Mouse (Mus musculus) embryonic facial prominence, embryonic 13.5 days (tissue): Measurements from ENCODE around the gene Zbtb7b. TPM values are rescaled to one million over a fixed set of nuclear protein-coding genes. Genes with fewer than 3 reads are reported as not detected.

ENCODE experiments used
- ATAC-seq: fragments of 200-750 bp; cut with Nextera tagmentation; 2 replicates; pipeline ENCODE4 v1.8.0; 2017; ENCODE audit warnings: low read depth; ENCODE audit not compliant: insufficient number of reproducible peaks, insufficient read depth, low FRiP score, low TSS enrichment
- H3K27ac ChIP-seq: fragments of 300-500 bp; sonication (generic); 2 replicates; pipeline ENCODE4 v1.5.1; 2015; ENCODE audit warnings: moderate library complexity, mild to moderate bottlenecking, inconsistent platforms
- H3K27me3 ChIP-seq: fragments of 300-500 bp; sonication (generic); 2 replicates; pipeline ENCODE4 v1.6.1; 2015; ENCODE audit warnings: mild to moderate bottlenecking, inconsistent platforms
- H3K36me3 ChIP-seq: fragments of 300-500 bp; sonication (generic); 2 replicates; pipeline ENCODE4 v1.6.1; 2015; ENCODE audit warnings: mild to moderate bottlenecking, inconsistent platforms
- H3K4me1 ChIP-seq: fragments of 300-500 bp; sonication (generic); 2 replicates; pipeline ENCODE4 v1.6.1; 2015; ENCODE audit warnings: inconsistent platforms
- H3K4me2 ChIP-seq: fragments of 300-500 bp; sonication (generic); 2 replicates; pipeline ENCODE4 v1.6.1; 2015; ENCODE audit warnings: moderate library complexity, mild to moderate bottlenecking, inconsistent platforms
- H3K4me3 ChIP-seq: fragments of 300-500 bp; sonication (generic); 2 replicates; pipeline ENCODE4 v1.5.1; 2015; ENCODE audit warnings: mild to moderate bottlenecking, inconsistent platforms
- H3K9ac ChIP-seq: fragments of 300-500 bp; sonication (generic); 2 replicates; pipeline ENCODE4 v1.6.1; 2015; ENCODE audit warnings: mild to moderate bottlenecking, inconsistent platforms
- H3K9me3 ChIP-seq: fragments of 300-500 bp; sonication (generic); 2 replicates; pipeline ENCODE4 v1.6.1; 2016; ENCODE audit warnings: inconsistent platforms
- WGBS: fragments of 180-500 bp; shearing (Covaris S2); methylation state at CpG from one replicate; pipeline ENCODE4 v1.1.7; 2015; ENCODE audit warnings: mixed read lengths; 5-methylcytosine and 5-hydroxymethylcytosine counted together
- polyA plus RNA-seq: library from polyadenylated mRNA; unstranded; fragments of >200 nt; fragmentation: Nextera tagmentation; extraction: Ambion mirVana; gene quantifications from 2 replicates; pipeline ENCODE4 v1.2.1, GENCODE M21; 2015

Zbtb7b gene
- polyA plus RNA-seq, 1 experiment from 2014 or later, result 1.7 TPM

DNA sequence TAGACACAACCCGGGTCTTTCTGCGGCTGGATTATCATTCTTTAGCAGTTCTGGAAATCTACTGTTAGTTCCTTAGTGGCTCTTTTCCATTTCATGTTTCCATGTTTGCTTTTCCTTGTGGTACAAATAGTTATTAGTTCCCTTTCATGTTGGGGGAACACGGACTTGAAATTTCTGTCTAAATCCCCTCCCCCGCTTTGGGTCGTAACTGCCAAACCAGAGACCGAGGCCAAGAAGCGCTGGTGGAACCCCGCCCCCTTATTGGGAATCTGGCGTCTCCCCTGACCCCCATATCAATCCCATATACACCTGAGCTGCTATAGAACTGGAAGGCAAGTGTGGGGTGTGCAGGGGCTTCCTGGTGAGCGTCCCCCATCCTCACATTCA, 836 bp upstream of the Zbtb7b start:
- peak overlapping the region; percentile 70 for H3K9ac ChIP-seq
- H3K27ac ChIP-seq, result peak overlapping the region; percentile 89
- WGBS, result 1% methylated on average over 10 of the region's 10 CpGs
- no peaks in the 10 kb centered on the region for H3K9me3 ChIP-seq
- H3K27me3 ChIP-seq, result peaks cover 27% of the 10 kb centered on the region
- peaks cover 54% of the 10 kb centered on the region for H3K4me1 ChIP-seq
- ATAC-seq, result no peak
- H3K4me3 ChIP-seq, result peak overlapping the region; percentile 56
- no peaks in the 10 kb centered on the region for H3K36me3 ChIP-seq
- peak overlapping the region; percentile 94 for H3K4me2 ChIP-seq

DNA sequence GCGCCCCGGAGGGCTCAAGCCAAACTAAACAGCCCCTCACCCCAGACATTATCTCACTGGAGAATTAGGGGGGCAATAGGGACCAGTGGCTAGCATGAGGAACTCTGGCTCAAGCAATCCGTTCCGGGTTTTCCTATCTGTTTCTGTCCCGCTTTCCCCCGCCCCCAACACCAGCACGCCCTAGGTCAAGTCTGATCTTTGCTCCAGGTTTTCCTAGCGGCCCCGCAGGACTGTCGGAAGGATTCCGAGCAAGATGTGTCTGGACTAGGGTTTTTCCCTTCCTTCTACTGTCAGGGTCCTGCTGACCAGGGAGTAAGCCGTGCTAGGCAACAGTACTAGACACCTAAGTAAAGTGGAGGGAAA, 299 bp upstream of the Zbtb7b start:
- peak overlapping the region; percentile 89 for H3K27ac ChIP-seq
- peaks cover 57% of the 10 kb centered on the region for H3K4me1 ChIP-seq
- H3K9ac ChIP-seq, result peak overlapping the region; percentile 69
- peak overlapping the region; percentile 56 for H3K4me3 ChIP-seq
- H3K27me3 ChIP-seq, result peaks cover 29% of the 10 kb centered on the region
- ATAC-seq, result no peak
- no peaks in the 10 kb centered on the region for H3K36me3 ChIP-seq
- H3K4me2 ChIP-seq, result peak overlapping the region; percentile 94
- WGBS, result 0% methylated on average over 12 of the region's 12 CpGs
- H3K9me3 ChIP-seq, result no peaks in the 10 kb centered on the region

DNA sequence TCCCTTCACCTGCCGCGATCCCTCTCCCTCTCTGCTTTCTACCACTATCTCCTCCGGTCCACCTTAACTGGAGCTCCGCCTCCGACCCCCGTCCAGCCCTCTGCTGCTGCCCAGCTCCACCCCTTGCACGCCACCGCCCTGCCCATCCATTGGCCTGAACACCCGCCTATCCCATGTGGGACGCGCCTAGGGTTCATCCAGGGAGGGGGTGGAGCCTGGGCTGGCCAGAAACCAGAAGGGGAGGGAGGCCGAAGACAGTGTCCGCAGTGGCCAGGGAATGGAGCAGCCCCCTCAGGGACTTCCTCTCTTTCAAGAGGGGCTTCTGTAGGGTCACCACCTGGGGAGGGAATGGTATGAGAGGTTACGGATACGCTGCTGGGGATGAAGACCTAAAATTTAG, 971 bp downstream of the Zbtb7b start:
- H3K9me3 ChIP-seq, result no peaks in the 10 kb centered on the region
- H3K27me3 ChIP-seq, result peaks cover 29% of the 10 kb centered on the region
- peak overlapping the region; percentile 89 for H3K27ac ChIP-seq
- ATAC-seq, result peak; percentile 91
- under 1% methylated on average over 15 of the region's 15 CpGs for WGBS
- H3K4me1 ChIP-seq, result peaks cover 57% of the 10 kb centered on the region
- peak overlapping the region; percentile 94 for H3K4me2 ChIP-seq
- peak overlapping the region; percentile 69 for H3K9ac ChIP-seq
- H3K36me3 ChIP-seq, result no peaks in the 10 kb centered on the region
- peak overlapping the region; percentile 56 for H3K4me3 ChIP-seq

DNA sequence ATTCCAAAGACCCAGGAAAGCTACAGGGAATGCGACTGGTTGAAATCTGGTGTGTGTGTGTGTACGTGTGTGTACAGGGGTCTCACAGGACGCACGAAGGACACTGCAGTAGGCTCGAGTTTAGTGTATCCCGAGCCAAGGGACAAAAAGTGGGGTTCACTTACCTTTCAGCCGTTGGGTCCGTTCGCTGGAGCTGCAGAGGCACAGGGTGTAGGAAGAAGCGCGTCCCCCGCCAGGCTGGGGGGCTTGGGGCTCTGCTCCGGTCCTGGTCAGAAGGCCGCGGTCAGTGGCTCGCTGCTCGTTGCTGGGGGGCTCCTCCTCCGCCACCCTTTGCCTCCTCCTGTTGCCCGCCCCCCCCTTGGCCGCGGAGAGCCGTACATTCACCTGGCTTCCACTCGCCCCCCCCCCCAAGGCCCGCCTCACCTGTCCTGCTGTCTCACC, 1.7 kb downstream of the Zbtb7b start:
- H3K4me2 ChIP-seq, result peak overlapping the region; percentile 94
- H3K4me1 ChIP-seq, result peaks cover 59% of the 10 kb centered on the region
- H3K36me3 ChIP-seq, result no peaks in the 10 kb centered on the region
- peak overlapping the region; percentile 56 for H3K4me3 ChIP-seq
- under 1% methylated on average over 20 of the region's 24 CpGs for WGBS
- H3K27me3 ChIP-seq, result peaks cover 29% of the 10 kb centered on the region
- H3K9ac ChIP-seq, result peak overlapping the region; percentile 68
- H3K9me3 ChIP-seq, result no peaks in the 10 kb centered on the region
- no peak for ATAC-seq
- H3K27ac ChIP-seq, result peak overlapping the region; percentile 62; the same call in 1 of the 2 replicates

DNA sequence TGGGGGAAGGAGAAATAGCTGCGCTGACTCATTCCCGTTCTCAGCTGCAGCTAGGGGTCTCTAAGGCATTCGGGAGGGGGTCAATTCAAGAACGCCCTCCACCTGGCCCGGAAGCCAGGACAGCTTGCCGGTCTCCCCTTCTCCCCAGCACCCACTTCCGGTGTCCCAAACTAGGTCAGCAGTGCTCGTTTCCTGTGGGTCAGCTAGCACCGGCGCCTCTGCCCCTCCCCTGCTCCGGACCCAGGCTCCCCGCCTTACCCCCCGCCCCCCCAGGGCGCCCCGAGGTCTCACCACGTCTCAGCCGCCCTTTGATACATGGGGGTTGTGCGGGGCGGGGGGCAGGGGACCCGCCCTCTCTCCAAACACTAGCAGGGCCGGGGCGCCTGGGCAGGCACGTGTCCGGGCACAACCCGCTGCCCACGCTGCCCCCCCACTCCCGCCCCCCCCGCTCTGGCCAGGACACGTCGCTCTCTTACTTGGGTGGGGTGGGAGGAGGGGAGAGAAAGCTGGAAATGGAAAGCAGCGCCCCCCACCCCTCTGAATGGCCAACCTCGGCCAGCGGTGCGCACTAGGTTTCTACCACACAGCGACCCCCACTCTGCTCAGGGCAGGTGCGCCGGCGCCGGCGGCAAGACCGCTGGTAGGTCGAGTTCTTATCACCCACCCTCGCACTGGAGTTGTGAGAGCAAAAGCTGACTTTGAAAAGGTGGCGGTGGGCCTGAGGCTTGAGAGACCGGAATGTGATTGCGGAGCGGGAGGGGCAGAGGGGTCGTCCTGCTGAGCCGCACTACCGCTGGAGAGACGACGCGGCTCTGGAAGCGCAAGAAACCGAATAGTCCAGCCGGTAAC, 2.7 kb downstream of the Zbtb7b start:
- Histone ChIP-seq H3K4me2 (peak overlapping the region; percentile 94), H3K36me3 (no peaks in the 10 kb centered on the region), H3K9ac (peak overlapping the region; percentile 68), H3K9me3 (no peaks in the 10 kb centered on the region), H3K4me1 (peaks cover 68% of the 10 kb centered on the region), H3K27ac (peak overlapping the region; percentile 22; the same call in 1 of the 2 replicates), H3K4me3 (peak overlapping the region; percentile 56), H3K27me3 (peaks cover 29% of the 10 kb centered on the region)
- under 1% methylated on average over 54 of the region's 56 CpGs for WGBS
- no peak for ATAC-seq

DNA sequence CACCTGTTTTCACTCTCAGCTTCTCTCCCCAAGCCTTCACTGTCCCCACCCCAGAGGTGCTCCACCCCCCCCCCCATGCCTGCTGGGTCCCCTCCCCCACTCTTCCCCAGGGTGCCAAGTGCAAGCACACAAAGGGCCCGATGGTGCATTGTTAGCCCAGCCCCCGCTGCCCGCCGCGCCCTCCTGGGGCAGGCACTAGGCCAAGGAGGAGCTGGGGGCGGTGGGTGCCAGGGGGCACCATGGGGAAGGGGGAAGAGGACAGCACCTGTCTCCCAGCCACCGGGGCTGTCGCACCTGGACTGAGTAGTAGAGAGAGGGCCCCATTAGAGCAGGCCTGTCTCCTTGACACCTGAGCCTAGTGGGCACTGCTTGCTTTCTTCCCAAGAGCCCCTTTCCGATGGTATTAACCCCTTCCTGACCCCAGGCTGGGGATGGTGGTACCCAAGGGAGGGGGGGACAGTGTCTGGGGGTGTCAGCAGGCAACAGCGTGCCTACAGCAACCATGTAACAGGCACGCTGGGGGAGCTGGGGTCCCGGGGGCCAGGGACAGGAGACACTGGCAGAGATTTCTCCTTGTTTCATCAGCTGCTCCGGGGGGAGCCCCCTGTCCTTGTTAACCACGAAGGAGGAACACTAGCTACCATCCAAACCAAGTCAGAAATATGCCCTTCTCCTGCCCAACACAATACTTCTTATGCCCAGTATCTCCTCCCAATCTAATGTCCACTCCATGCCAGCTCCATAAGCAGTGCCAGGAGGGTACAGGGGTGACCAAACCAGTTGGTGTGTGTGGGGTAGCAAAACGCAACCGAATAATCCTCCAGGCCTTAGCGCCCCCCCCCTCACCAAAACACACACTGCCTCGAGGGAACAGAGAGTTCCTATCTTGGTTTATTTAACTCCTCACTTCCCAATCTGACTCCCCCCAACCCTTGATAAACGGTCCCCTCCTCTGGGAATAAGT, 3.6 kb downstream of the Zbtb7b start:
- Histone ChIP-seq H3K4me3 (peak overlapping the region; percentile 56), H3K27ac (peak overlapping the region; percentile 16; the same call in 1 of the 2 replicates), H3K27me3 (peaks cover 29% of the 10 kb centered on the region), H3K36me3 (no peaks in the 10 kb centered on the region), H3K4me1 (peaks cover 68% of the 10 kb centered on the region), H3K9me3 (no peaks in the 10 kb centered on the region), H3K9ac (peak overlapping the region; percentile 68), H3K4me2 (peak overlapping the region; percentile 94)
- WGBS, result 8% methylated on average over 19 of the region's 19 CpGs
- no peak for ATAC-seq

DNA sequence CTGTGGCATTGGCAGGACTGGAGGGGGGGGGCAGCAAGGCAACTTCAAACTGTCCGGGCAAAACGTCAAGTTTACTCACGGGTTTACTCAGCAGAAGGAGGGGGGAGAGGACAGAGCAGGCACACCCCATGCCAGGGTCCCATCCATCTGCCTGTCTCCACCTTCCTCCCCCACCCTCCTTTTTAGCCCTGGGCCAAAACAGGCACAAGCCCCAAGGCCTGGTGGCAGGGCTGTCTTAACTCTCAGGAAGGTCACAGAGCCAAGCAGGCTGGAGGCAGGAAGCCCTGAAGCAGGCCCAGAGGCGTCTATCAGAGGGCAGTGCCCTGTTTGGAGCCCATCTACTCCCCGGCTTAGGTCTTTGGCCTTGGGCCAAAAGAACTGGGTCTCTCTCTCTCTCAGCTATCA, 4.5 kb downstream of the Zbtb7b start:
- no peak for ATAC-seq
- 52% methylated on average over 5 of the region's 5 CpGs for WGBS
- peaks cover 29% of the 10 kb centered on the region for H3K27me3 ChIP-seq
- H3K4me1 ChIP-seq, result peaks cover 66% of the 10 kb centered on the region
- H3K4me2 ChIP-seq, result peak overlapping the region; percentile 94; the same call in 1 of the 2 replicates
- H3K9ac ChIP-seq, result no peak overlapping the region
- H3K9me3 ChIP-seq, result no peaks in the 10 kb centered on the region
- H3K36me3 ChIP-seq, result no peaks in the 10 kb centered on the region
- peak overlapping the region; percentile 16; the same call in 1 of the 2 replicates for H3K27ac ChIP-seq
- H3K4me3 ChIP-seq, result no peak overlapping the region

DNA sequence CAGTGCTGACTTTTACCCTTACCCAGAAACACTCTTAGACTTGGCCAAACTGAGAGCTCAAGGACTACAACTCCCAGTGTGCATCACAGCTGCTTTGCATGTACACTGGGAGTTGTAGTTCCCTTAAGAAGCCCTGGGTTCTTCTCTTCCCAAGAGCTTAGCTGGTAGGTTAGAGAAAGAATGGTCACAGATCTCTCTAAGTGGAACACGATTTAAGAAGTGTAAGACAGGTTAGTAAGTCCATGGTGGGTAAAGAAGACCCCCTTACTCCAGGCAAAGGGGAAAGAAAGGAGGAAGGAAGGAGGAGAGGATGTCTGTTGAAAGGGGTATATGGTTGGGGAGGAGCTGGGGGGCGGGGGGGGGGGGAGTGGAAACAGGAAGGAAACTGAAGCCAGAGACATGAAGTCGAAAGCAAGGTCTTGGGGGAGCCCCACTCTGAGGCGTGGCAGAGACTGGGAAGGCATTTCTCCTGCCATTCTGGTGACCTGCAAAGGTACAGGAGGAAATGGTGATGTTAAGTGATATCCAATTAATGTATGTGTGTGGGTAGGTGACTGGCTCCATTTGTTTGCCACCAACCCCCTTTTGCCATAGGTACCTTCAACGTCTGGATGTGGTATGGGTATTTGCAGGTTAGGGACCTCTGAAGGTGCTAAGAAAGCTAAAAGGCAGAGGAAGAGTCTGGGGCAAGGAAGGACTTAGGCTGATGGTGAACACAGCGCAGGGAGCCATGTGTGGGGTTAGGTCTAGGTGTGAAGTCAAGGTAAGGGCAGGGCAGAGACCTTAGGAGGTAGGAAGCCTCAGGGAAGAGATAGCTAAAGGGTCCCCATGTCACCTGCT, 5.5 kb downstream of the Zbtb7b start:
- no peaks in the 10 kb centered on the region for H3K9me3 ChIP-seq
- H3K27ac ChIP-seq, result no peak overlapping the region
- no peak overlapping the region for H3K4me2 ChIP-seq
- peaks cover 29% of the 10 kb centered on the region for H3K27me3 ChIP-seq
- no peaks in the 10 kb centered on the region for H3K36me3 ChIP-seq
- H3K9ac ChIP-seq, result no peak overlapping the region
- WGBS, result 54% methylated on average over 6 of the region's 6 CpGs
- no peak overlapping the region for H3K4me3 ChIP-seq
- no peak for ATAC-seq
- peaks cover 66% of the 10 kb centered on the region for H3K4me1 ChIP-seq

DNA sequence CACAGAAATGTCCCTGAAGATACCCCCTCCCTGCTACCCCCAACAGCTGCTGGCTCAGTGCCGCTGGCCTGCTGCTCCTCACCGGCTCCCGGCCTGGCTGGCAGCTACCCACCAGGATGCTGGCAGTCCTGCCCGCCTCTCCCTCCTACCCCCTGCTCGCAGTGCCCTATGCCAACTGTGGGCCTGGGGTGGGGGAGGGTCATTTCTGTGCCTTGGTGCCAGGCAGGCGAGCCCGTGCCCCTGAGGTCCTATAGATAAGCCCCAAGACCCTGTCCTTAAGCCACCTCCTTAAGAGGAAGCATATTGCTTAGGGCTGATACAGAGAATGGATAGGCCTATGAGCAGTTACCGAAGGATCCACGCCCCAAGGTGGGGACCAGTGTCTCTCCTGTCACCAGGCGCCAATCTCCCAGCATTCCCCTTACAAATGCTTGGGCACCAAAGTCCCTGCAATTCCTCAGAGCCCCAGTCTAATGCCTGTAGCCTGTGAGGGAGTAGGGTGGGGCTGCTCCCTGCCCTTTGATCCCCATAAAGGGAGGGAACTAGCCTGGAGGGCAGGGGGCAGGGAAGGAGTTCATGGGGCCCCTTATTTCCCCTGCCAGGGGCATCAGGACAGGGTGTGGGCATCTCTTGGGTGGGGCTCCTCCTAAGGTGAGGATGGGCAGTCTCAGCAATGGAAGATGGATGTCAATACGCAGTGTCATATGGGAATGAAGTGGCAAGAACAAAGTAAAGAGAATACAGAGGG, 6.3 kb downstream of the Zbtb7b start:
- no peaks in the 10 kb centered on the region for H3K9me3 ChIP-seq
- WGBS, result 69% methylated on average over 11 of the region's 11 CpGs
- H3K9ac ChIP-seq, result no peak overlapping the region
- no peaks in the 10 kb centered on the region for H3K36me3 ChIP-seq
- 0 out of 2 replicates have a peak overlapping the region, but pooled peaks have one; percentile 2 for H3K4me2 ChIP-seq
- peaks cover 29% of the 10 kb centered on the region for H3K27me3 ChIP-seq
- no peak for ATAC-seq
- H3K4me3 ChIP-seq, result no peak overlapping the region
- peaks cover 64% of the 10 kb centered on the region for H3K4me1 ChIP-seq
- H3K27ac ChIP-seq, result no peak overlapping the region

DNA sequence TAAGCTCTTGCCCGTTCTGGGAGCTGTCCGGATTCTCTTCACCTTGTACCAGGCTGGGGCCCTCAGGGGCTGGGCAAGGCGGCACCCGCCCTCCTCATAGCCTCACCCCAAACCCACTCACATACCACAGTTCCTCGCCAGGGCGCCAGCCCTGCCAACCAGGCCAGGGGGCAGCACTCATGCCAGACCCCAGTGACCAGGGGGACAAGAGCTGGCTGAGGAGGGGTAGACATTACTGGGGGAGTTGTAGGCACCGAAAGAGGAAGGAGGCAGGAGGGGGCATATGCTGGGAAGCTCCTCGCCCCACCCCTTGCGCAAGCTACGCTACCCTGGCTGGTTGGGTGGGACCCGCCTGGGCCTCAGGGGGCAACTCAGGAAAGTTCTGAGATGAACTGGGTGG, 6.9 kb downstream of the Zbtb7b start:
- H3K27me3 ChIP-seq, result peaks cover 24% of the 10 kb centered on the region
- 0 out of 2 replicates have a peak overlapping the region, but pooled peaks have one; percentile 2 for H3K4me2 ChIP-seq
- no peak overlapping the region for H3K9ac ChIP-seq
- no peaks in the 10 kb centered on the region for H3K36me3 ChIP-seq
- H3K4me3 ChIP-seq, result no peak overlapping the region; the same call in 1 of the 2 replicates
- no peaks in the 10 kb centered on the region for H3K9me3 ChIP-seq
- ATAC-seq, result no peak
- peaks cover 60% of the 10 kb centered on the region for H3K4me1 ChIP-seq
- 70% methylated on average over 11 of the region's 11 CpGs for WGBS
- H3K27ac ChIP-seq, result peak overlapping the region; percentile 11; the same call in 1 of the 2 replicates
